Mouse (Mus musculus): ENCODE data around the gene Rnf217. TPM values are rescaled to one million over a fixed set of nuclear protein-coding genes. Genes with fewer than 3 reads are reported as not detected.

The Rnf217 gene
- 1 to 10 TPM; 4.6 to 5.3 TPM for total RNA-seq (2023)

DNA sequence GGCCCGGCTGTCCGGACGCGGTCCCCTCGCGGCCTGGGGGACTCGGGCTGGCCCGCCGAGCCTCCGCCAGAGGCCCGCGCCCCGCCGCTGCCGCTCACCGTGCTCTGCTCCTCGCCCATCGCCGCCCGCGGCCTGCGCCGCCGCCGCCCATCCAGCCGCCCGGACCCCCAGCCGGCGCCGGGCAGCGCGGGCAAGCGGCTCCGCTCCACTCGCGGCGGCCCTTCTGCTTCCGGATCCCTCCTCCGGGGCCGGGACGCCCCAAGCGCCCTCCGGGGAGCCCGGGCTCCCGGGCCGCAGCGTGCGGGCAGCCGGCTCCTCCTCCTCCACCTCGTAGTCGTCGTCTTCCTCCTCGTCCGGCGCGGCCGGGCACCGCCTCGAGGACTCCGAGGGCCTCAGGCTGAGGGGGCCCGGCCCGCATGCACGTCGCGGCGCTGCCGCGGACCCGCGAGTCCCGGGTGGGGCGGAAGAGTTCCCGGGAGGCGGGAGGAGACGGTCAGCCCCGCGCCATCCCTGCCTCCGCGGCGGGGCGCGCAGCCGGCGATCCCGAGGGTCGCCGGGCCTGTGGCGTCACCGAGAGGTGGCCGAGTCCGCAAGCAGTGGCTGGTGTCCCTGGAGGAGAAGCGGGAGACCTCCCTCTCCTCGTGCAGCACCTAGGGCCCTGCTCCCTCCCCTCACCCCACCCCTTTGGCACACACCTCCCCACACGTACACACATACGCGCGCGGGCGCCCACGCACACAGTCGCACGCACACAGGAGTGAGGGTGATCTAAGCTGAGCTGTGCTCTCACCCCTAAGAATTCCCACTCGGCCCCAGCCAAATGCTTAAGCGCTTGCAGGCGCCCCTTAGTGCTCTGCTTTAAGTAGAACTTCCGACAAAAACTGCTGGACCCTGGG lies at the start of gene Rnf217:
Gene Rnf217 (minus strand): TSS at position 119 of the 896 bp plus-strand sequence.

DNA sequence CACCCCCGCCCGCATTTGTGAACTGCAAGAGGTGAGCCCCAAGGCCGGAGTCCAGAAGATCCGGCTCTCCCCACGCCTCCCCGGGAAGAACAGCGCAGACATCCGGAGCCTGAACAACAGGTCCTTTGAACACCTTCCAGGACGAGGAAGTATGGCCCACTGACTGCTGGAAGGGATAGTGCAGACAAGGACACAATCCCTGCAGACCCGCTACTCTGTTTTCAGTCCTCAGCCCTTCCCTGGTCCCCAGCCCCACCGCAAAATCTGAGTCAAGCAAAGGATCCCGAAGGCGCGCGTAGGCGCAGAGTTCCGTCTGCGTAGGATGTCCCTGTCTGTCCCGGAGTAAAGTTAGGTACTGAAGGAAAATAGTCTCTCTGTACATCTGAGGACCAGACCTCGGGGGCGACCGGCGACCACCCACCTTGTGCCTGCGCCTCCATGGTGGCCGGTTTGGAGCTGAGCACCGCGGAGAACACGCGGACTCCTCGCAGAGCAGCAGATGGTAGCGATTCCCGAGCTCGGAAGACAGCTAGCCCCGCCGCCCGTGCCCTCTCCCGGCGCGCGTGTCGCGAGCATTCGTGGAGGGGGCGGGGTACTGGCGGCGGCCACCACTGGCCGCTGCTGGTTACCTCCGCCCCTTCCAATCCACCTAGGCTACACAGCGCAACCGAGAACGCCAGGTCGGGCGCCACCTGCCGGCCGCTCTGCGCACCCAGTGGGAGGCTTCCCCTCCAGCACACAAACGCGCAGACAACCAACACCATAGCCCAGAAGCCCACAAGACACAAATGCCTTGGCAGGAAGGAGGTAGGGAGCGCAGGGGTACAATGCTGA lies 163.5 kb downstream of the Rnf217 start, which contains the start of gene Tpd52l1:
Gene Tpd52l1 (minus strand): TSS at position 668 of the 834 bp plus-strand sequence.

Other genes with a start within 250 kb of the Rnf217 start
- gene Tpd52l1, start 163.2 kb downstream of the Rnf217 start, total RNA-seq (2023), result not detected